Mouse (Mus musculus) spleen, adult 12 weeks (tissue): Measurements from ENCODE around the gene Napsa.
A peak's percentile ranks its signal among the peaks of the same experiment; 100 is the strongest.

Source experiments
- DNase-seq: peaks from one replicate; pipeline ENCODE4 v3.0.0; 2022; ENCODE audit warnings: low spot score

Gene Napsa

GRCm38 (mm10) chr7:44572213-44572701, at the start of gene Napsa:
Gene Napsa (plus strand): TSS chr7:44572380.
- DNase-seq = peak; percentile 45

DNA sequence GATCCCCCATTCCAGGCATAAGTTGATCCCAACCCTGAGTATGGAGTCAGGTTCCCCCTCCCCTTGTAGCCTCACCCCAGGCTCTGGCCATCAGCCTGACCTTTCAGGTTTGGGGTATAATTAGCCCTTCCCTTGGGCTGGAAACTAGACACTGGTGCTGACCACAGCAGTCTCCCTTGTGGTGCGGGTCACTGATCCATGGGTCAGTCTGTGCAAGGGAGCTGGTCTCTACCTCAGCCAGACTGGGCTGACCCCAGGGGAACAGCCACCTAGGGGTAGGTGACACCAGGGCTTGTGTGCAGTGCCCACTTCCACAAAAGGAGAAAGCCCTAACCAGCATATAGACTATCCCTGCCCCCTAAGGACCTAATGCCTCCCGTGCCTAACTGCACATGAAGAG, 49.1 kb upstream of the Napsa start:
- no peak for DNase-seq

DNA sequence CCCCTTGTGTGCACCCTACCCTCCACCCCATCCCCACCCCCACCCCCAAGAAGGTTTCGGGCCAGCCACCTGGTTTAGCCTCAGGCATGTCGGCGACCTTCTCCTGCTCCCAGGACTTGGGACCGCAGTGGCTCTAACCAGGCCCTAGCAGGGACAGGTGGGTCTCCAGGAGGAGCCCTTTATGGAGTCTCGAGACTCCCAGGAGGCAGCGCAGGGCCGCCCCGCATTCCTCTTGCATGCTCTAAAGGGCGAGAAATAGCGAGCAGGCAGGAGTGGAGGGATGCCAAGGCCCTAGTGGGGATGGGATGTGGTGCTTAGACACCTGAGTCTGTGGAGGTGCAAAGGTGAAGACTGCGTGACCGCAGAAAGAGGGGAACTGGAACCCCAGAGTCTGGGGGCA, 47.7 kb upstream of the Napsa start, which contains the start of gene Mybpc2:
TSS of gene Mybpc2 (minus strand) at position 155 of the 400 bp plus-strand sequence.
- DNase-seq = no peak

GRCm38 (mm10) chr7:44525126-44525832, 46.9 kb upstream of the Napsa start:
- no peak for DNase-seq

DNA sequence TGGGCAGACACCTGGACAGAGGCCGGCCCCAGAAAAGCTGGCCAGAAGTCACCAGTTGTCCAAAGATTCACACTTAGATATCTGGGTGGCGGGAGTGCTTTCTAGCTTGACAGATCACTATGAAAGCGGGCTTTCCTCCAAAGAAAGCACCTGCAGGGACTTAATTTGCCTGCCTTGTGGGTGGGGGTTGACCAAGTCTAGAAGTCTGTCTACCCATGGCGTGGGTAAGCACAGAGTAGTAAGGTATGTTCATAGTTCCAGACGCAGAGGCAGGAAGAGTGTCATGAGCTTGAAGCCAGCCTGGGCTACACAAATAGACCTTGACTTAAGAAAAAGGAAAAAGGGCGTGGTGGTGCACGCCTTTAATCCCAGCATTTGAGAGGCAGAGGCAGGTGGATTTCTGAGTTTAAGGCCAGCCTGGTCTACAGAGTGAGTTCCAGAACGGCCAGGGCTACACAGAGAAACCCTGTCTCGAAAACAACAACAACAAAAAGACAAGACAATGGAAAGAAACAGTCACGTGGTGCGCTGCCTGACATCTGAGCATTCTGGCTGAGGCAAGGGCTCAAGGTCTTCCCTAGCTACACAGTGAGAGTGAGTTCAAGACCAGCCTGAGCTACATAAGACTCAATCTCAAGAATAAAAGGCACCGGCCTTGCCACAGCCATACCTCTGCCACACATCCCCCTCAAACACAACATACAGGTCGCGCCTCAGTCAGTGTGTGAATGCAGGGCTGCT, 45.6 kb upstream of the Napsa start:
- no peak for DNase-seq

DNA sequence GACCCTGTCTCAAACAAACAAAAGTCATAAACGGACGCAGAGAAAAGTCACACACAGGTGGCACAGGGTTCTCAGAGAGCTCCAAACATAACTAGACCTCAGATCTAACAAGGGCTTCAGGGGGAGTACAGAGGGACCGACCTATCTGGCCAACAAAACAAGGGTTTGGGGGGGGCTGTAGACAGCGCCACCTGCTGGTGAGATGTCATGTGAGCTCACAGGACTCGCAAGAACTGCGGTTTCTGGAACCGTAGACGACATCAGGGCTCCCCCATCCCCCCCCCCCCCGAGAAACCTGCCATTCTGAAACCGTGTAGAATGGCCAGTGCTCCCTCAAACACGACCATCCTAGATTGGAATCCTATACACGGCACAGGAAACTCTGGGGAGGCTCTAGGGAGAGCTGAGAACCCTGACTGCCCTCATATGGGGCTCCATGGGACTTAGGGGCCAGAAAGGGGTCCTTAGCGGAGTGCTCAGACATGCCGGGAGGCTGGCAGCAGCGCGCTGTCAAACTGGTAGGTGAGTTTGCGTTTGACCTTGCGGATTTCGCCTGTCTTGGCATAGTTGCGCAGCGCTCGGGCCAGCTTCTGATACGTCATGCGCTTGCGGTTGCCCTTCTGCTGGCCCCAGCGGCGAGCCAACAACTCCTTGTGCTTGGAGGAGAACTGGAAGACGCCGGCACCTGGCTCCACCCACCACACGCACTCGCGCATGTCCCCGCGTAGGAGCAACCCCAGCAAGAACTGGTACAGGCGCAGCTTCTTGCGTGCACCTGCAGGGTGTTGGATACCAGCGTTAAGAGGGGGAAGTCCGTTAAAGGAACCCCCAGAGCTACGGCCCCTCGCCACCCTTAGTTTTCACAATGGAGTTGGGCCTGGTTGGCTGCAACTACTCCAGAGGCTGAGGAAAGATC, 44.4 kb upstream of the Napsa start:
- no peak for DNase-seq

GRCm38 (mm10) chr7:44529518-44529917, 42.7 kb upstream of the Napsa start:
- no peak for DNase-seq

- no peak for DNase-seq
Observed at GRCm38 (mm10) chr7:44530507-44530906, 41.7 kb upstream of the Napsa start.

DNA sequence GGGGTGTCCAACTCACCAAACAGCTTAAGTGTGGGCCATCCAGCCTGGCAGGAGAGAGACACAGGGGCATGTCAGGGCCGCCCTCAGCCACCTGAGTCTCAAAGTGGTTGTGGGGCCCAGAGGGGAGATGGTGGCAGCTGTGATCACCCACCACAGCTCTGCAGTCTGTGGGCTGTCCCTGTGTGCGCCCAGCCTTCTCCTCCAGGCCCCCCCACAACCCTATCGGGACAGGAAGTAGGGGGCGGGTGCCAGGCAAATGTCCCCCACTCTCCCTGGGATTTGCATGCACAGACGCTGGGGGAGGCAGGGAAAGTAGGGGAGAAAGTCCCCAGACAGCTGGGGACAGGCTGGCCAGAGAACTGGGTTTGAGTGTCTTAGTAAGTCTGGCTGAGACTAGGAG, 41.0 kb upstream of the Napsa start:
- DNase-seq = no peak

DNA sequence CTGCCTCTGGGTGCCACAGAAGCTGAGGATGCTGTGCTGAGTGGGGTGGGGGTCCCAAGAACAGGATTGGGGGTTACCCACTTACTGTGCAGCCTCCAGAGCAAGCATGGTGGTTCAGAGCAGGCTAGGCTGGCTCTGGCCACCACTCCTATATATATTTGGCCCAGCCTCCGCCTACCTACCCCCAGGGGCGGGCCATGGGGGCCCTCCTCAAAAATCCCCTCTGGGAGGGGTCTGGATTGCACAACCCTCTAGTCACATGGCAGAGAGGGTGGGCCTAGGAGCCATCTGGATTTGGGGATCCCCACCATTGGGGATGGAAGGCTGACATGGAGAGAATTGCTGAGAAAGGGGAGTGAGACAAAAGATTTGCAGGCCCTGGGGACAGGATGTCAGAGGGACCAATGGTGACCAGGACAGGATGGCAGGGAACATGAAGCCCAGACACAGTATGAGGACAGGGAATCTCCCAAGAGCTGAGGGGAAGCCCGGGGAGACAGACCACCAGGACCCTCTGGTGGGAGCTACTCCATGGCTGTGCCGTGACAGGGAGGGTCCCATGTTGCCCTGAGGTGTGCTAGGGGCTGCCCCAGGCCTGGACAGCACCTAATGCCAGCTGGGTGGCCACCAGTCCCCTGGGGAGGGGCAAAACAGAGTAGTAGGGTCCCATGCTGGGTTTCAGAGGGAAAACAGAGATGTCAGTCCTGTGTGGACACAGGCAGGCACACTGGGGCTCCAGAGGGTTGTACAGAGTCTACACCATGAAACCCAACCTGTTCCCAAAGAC, 40.0 kb upstream of the Napsa start, which contains the start of gene Spib:
TSS of gene Spib (minus strand) at position 126 of the 787 bp plus-strand sequence.
- DNase-seq = no peak

GRCm38 (mm10) chr7:44532918-44533745, 39.0 kb upstream of the Napsa start:
- DNase-seq = no peak

DNA sequence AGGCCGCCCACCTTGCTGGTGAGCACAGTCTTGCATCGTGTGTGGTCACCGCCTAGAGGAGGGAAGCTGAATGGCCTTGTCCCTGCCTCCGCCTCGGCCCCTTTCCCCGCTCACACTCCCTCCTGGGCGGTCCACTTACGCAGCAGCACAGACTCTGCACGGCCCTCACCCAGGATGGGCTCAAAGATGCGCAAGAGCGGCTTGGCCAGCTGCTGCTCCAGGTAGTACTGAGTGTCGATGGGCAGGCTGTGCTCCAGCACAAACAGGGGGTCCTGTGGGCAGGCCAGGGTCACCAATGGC, 38.5 kb upstream of the Napsa start:
- no peak for DNase-seq

- peak; percentile 62 for DNase-seq
Observed at GRCm38 (mm10) chr7:44534242-44534641, 37.9 kb upstream of the Napsa start.

DNA sequence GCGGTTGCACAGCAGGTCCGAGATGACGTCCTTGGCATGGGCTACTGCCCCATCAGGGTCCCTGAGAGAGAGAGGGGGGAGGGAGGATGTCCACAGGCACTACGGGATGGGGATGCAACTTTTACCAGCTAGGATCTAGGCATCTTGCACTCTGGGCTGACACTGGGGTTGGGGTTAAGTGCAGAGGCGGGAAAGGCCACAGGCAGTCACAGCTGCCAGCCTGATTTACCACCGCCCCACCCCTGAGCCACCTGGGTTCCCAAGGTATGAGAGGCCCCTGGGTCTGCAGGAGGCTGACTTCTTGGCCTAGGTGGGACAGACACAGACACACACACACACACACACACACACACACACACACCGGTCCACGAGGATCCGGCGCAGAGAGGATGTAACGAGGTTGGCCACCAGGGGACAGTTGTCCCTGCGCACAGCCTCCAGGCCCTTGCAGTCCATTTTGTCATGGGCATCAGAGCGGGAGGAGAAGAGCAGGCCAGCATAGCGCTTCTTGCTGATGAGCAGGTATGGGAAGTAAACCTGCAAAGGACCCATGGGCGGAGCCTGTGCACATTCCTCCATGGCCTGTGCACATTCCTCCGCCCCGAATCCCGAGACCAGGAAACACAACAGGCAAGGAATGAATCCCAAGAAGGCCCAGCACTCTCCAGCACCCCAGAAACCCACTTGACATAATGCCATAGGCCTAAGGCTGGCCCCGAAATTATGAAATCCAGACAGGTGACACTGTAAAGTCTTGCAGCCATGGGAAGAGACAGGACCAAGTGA, 37.3 kb upstream of the Napsa start:
- DNase-seq = no peak

GRCm38 (mm10) chr7:44535657-44536589, 36.3 kb upstream of the Napsa start:
- no peak for DNase-seq

- no peak for DNase-seq
Observed at GRCm38 (mm10) chr7:44536590-44536968, 35.6 kb upstream of the Napsa start.

DNA sequence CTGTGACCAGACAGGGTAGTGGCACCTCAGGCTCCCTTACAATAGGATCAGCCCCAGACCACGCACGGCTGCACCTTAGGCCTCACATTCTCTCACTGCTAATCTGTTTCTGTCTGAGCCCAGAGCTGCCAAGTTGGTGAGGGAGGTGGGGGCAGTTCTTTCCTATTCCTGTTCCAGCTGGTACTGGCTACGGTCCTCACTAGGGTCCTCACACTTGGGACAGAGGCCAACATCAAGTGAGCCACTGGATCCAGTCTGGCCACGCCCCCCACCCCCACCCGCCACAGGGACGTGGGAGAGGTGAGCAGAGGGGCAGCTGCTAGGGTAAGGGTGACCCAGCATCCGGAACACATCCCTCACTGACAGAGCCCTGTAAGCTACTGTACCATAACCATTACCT, 35.2 kb upstream of the Napsa start:
- no peak for DNase-seq

- DNase-seq = no peak
Observed at GRCm38 (mm10) chr7:44537496-44537895, 34.7 kb upstream of the Napsa start.
